Mouse (Mus musculus): ENCODE results near the gene Gm28043.

GRCm38 (mm10) chr17:29662145-29662544 lies 47.5 kb downstream of the Gm28043 start:
- no peak for TF ChIP-seq POLR2A (IDR thresholded peaks at IDR 0.05; ENCODE audit: control insufficient read depth, low read depth, low read length)
- TF ChIP-seq CTCF (IDR thresholded peaks at IDR 0.05; ENCODE audit: control insufficient read depth, insufficient read depth, insufficient replicate concordance, low read depth, low read length): no peak

Data from testis, adult 2 months (tissue).